Mouse (Mus musculus): ENCODE measurements around the gene Eng.

Eng gene

GRCm38 (mm10) chr2:32682721-32683417 lies 36.5 kb downstream of the Eng start:
- DNase-seq, result no peak

- no peak for DNase-seq
Measured at GRCm38 (mm10) chr2:32683701-32684100, 37.3 kb downstream of the Eng start.

GRCm38 (mm10) chr2:32684681-32685428 lies 38.5 kb downstream of the Eng start:
- no peak for DNase-seq

- no peak for DNase-seq
Measured at GRCm38 (mm10) chr2:32685807-32686206, 39.4 kb downstream of the Eng start.

- no peak for DNase-seq
Measured at GRCm38 (mm10) chr2:32686640-32687039, 40.2 kb downstream of the Eng start.

DNA sequence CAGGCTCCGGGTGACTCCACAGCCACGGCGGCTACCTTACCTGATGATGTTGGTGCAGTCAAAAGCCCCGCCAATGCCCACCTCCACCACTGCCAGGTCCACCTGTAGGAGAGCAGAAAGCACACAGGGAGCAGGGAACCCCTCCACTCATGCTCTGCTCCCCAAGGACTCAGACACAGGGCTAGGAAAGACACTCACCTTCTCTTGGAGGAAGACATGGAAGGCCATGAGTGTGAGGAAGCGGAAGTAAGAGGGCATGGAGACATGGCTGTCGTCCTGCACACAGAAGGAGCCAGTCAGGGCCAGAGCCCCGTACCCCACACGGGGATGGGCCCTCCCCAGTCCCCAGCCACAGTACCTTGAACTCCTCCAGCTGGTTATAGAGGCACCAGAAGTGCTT lies 41.2 kb downstream of the Eng start:
- no peak for DNase-seq

- DNase-seq, result peak; percentile 95 to 96
Measured at GRCm38 (mm10) chr2:32689420-32689819, 43.0 kb downstream of the Eng start.

- no peak for DNase-seq
Measured at GRCm38 (mm10) chr2:32691041-32691440, 44.6 kb downstream of the Eng start.

DNA sequence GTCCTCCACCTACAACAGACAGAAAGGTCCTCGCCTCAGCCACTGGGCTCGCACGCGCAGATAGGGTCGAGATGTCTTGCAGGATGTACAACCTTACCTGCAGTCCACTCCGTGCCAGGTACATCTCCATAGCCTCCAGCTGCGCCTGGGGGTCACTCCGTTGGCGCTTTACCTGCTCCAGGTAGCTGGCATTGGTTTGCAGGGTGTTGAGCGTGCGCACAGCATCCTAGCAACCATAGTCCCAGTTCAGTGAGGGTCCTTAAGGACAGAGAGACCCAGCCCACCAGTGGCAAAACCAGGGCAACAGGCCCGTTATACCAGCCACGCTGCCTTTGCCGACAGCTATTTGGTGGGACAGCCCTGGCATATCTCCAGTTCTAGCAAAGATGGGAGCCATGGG lies 46.1 kb downstream of the Eng start:
- no peak for DNase-seq

- peak; percentile 36 to 57 for DNase-seq
Measured at GRCm38 (mm10) chr2:32693282-32693681, 46.9 kb downstream of the Eng start.

GRCm38 (mm10) chr2:32693823-32694411 lies 47.5 kb downstream of the Eng start:
- peak; percentile 96 to 98 for DNase-seq

DNA sequence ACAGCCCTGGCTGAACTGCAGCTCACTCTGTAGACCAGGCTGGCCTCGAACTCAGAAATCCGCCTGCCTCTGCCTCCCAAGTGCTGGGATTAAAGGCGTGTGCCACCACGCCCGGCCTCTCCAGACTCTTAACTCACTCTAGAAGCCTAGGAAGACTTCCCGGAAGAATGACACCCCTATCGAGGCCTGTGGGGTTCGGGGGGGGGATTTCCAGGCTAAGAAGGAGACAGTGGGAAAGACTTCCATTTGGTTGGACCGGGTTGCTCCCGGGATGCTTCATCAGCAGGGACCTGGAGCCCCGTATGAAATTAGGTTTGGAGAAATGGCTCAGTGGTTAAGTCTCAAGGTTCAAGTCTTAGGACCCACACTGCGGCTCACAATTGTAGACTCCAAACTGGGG lies 48.3 kb downstream of the Eng start:
- DNase-seq, result no peak

GRCm38 (mm10) chr2:32699680-32700079 lies 53.3 kb downstream of the Eng start:
- DNase-seq, result no peak

DNA sequence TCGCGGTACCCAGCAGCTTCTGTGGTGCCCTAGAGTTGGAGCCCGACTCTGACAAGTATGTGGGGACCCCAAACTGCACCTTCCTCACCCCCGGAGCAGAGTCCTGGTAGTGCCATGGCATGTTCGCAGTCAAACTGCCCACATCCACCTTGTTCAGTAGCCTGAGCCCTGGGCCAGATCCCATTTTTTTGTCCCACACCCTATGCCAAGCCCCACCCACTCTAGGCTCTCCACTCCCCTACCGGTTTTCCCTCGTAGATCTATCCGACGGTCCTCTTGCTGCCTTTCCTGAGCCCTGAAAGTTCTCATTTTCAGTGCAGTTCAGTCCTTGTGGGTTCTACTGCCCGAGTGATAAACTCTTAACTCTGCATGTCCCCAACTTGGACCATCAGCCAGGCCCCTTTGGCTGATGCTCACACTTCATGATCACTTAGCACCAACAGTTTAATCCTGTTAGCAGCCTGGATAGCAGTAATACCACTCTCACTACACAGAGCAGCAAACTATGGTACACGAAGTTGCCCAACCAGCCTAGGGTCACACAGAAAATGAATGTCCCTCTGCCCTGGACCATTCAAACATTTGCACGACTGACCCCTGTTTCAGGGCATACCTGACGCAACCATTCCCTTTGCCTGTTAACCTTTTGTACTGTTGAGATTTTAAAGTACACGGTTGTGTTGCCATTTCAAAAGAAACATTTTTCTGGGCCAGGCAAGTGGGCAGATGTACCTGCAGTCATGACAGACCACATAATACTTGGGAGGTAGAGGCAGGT lies 54.8 kb downstream of the Eng start:
- DNase-seq, result no peak

DNA sequence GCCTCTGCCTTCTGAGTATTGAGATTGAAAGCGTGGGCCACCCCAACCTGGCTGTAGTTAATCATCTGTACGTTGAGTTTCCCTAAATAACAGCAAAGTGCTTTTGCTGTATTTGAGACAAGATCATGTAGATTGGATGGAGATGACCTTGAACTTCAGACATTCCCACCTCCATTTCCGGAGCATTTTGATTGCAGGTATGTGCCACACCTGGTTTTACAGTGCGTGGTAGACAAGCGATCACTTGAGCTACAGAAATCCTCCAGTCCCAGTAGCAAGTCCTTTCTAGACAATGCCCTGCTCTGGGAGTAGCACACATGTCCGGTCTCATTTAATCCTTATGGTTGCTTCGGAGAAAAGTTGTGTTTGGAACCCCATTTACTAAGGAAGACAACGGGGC lies 56.7 kb downstream of the Eng start:
- DNase-seq, result no peak

DNA sequence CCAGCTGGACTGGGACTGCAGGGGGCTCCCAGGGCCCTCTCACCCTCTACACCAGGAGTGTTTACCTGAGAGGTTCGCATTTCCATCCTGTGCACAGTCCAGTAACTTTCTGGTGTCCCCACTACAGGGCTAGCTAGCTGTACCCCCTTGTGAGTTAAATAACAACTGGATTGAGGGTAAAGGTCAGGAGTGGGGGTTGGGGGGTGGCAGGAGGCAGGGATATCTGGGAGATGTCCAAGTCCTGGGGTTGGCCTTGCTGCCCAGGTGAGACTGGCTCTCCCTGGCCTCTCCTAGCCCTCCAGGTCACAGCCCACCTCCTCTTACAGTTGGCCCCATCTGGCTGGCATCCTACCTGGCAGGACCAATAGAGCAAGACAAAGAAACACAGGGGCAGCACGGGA lies 57.6 kb downstream of the Eng start, which contains the start of gene Fpgs:
Gene Fpgs, minus strand, starts transcription at position 125 of the 401 bp plus-strand sequence.
- peak; percentile 50 to 68 for DNase-seq

- DNase-seq, result no peak
Measured at GRCm38 (mm10) chr2:32705018-32705417, 58.6 kb downstream of the Eng start.

DNA sequence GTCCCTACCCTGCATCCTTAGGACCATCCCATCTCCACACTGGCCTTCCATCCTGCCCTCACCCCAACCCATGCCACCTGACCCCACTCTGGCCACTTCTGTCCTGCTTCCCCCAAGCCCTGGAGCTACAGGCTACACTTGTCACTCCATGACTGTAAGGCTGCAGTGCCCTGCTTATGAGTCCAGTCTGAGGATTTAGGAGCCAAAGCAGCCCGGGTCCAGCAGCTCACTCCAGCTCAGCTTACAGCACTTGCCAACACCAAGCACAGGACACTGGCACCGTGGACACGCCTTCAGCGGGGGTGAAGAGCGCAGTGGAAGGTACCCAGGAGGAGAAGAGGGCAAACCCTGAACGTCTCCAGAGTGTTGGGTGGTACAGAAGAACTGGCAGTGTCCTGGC lies 60.6 kb downstream of the Eng start:
- no peak for DNase-seq

DNA sequence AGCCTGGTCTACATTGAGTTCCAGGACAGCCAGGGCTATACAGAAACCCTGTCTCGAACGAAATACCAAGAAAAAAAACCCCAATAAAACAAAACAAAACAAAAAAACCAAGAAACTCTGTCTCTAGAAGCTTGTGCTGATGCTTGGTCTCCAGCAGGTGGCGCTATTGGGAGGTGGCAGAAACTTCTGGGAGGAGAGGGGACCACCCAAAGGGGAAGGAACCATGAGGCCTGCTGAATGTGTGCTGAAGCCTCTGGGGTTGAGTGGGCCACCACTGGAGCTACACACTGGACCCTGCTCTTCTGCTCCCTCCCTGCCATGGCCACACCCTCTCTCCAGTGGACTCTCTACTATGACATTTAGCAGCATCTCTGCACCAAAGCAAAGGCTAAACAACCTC lies 62.2 kb downstream of the Eng start:
- peak; percentile 81 to 84 for DNase-seq

DNA sequence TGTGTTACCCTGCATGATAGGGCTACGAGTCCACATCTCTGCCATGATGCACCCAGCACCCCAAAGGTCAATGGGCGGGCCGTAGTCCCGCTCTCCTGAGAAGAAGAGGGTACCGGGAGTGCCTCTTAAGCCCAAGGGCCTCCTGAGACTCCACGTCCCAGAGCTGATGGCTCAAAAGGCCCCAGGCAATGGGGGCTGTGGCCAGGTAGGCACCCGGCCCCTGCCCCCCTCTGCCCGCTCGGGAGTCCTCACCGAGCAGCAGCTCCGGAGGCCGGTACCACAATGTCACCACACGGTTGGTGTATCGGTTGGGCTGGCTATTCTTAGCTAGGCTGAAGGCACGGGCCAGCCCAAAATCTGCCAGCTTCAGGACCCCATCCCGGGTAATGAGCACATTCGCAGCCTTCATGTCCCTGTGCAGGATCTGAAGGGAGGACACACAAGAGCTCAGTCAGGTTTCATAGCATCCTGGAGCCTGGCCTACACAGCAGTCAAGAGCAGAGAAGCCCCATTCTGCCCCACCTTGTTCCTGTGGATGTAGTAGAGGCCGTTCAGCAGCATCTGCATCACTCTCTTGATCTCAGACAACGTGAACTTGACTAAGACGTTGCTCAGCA lies 63.2 kb downstream of the Eng start:
- DNase-seq, result no peak

DNA sequence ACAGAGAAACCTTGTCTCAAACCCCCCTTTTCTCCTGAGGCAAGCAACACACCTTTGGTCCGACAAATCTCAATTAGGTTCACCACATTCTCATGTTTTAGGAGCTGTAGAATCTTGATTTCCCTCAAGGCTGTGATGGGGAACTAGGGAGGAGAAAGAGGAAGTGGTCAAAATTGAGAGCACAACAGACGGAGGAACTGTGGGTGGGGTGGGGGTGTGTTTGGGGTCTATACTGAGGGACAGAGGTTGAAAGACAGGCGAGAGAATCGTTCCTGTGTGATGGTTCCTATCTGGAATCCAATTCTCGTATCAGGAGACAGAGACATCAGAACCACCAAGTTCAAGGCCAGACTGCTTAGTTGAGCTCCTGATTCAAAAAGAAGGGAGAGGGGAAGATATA lies 64.0 kb downstream of the Eng start:
- no peak for DNase-seq

- peak in 1 of 2 experiments; percentile 33 for DNase-seq
Measured at GRCm38 (mm10) chr2:32711301-32712056, 65.1 kb downstream of the Eng start.
